In genomic region chr9:65574513-65575392, GRCm38 (mm10) we compare ENCODE assay signal across 10 mouse cellular contexts. TPM values are rescaled to one million over a fixed set of nuclear protein-coding genes. Genes with fewer than 3 reads are reported as not detected.
DNase-seq lines count a peak whose midpoint lies in the region; ATAC-seq and TF ChIP-seq lines count a peak whose summit lies in the region.
"Had no signal": no experiment of that assay in that cellular context is flagged by ENCODE, and none has a peak within 500 bp of the region (broad histone marks: within the 10 kb centered on the region; RNA-seq: fewer than 3 reads in every experiment).

No protein-coding gene starts in this region.

- H3K4me1 ChIP-seq in lung, embryonic 14.5 days (ENCODE audit: insufficient read depth), result peaks cover 33% of the 10 kb centered on the region
- H3K4me1 ChIP-seq in lung, postnatal 0 days (ENCODE audit: insufficient read depth, low read depth, low read length), result peaks cover 7% of the 10 kb centered on the region
- H3K4me1 ChIP-seq in heart, postnatal 0 days (ENCODE audit: control insufficient read depth, insufficient read depth), result peaks cover 27% of the 10 kb centered on the region
- peaks cover 30% of the 10 kb centered on the region for H3K4me1 ChIP-seq in stomach, embryonic 14.5 days (ENCODE audit: control insufficient read depth, insufficient read depth, low read length)

- no peaks in the 10 kb centered on the region for H3K9me3 ChIP-seq in lung, embryonic 14.5 days (ENCODE audit: low read depth, low read length)
- no peaks in the 10 kb centered on the region for H3K9me3 ChIP-seq in lung, postnatal 0 days (ENCODE audit: low read length)
- H3K9me3 ChIP-seq in heart, postnatal 0 days (replicated peaks; ENCODE audit: control insufficient read depth, low read length), result no peaks in the 10 kb centered on the region
- H3K9me3 ChIP-seq in stomach, embryonic 14.5 days (ENCODE audit: control insufficient read depth, low read depth, low read length), result no peaks in the 10 kb centered on the region
- H3K9me3 ChIP-seq: hindbrain, embryonic 15.5 days; limb, embryonic 13.5 days had no signal

- H3K4me3 ChIP-seq in gastrocnemius, adult 2 months, result peak overlapping the region; percentile 21; the same call in 1 of the 2 replicates
- no peak overlapping the region for H3K4me3 ChIP-seq in lung, embryonic 14.5 days (ENCODE audit: low read depth, low read length)
- H3K4me3 ChIP-seq in lung, postnatal 0 days (ENCODE audit: low read depth, low read length), result no peak overlapping the region
- H3K4me3 ChIP-seq in heart, postnatal 0 days (ENCODE audit: low read depth, low read length), result no peak overlapping the region
- no peak overlapping the region for H3K4me3 ChIP-seq in stomach, embryonic 14.5 days (ENCODE audit: low read depth, low read length)
- H3K4me3 ChIP-seq: hindbrain, embryonic 15.5 days; limb, embryonic 13.5 days had no signal

- 79% methylated on average over 11 of the region's 11 CpGs for WGBS in lung, embryonic 14.5 days
- WGBS in lung, postnatal 0 days, result 80% methylated on average over 11 of the region's 11 CpGs
- WGBS in heart, postnatal 0 days, result 57% methylated on average over 11 of the region's 11 CpGs
- 83% methylated on average over 11 of the region's 11 CpGs for WGBS in stomach, embryonic 14.5 days

- peak overlapping the region; percentile 79 for H3K27ac ChIP-seq in gastrocnemius, adult 2 months
- H3K27ac ChIP-seq in lung, embryonic 14.5 days (ENCODE audit: low read depth), result peak overlapping the region; percentile 63
- H3K27ac ChIP-seq in lung, postnatal 0 days (ENCODE audit: low read length), result no peak overlapping the region
- H3K27ac ChIP-seq in heart, postnatal 0 days (ENCODE audit: low read depth), result peak overlapping the region; percentile 76
- peak overlapping the region; percentile 36; the same call in 1 of the 2 replicates for H3K27ac ChIP-seq in stomach, embryonic 14.5 days (ENCODE audit: low read length)
- H3K27ac ChIP-seq: hindbrain, embryonic 15.5 days; limb, embryonic 13.5 days had no signal

- no peak for TF ChIP-seq EP300 in lung, postnatal 0 days (IDR thresholded peaks at IDR 0.05)
- TF ChIP-seq EP300 in heart, postnatal 0 days (IDR thresholded peaks at IDR 0.05; ENCODE audit: low read depth), result no peak

- TF ChIP-seq CTCF in gastrocnemius, adult 2 months (IDR thresholded peaks at IDR 0.05), result no peak
- TF ChIP-seq CTCF in lung, embryonic 14.5 days (IDR thresholded peaks at IDR 0.05; ENCODE audit: low read depth), result no peak
- TF ChIP-seq CTCF in lung, postnatal 0 days (IDR thresholded peaks at IDR 0.05), result no peak
- TF ChIP-seq CTCF in heart, postnatal 0 days (IDR thresholded peaks at IDR 0.05; ENCODE audit: low read depth), result no peak

- ATAC-seq in lung, embryonic 14.5 days (ENCODE audit: insufficient read depth), result no peak
- no peak for ATAC-seq in lung, postnatal 0 days
- no peak; the same call in 1 of the 2 replicates for ATAC-seq in heart, postnatal 0 days (ENCODE audit: insufficient read depth, low read depth)
- ATAC-seq in stomach, embryonic 14.5 days (ENCODE audit: insufficient number of reproducible peaks, insufficient read depth, low FRiP score, low read depth), result no peak

- no peaks in the 10 kb centered on the region for H3K27me3 ChIP-seq in lung, embryonic 14.5 days (ENCODE audit: insufficient read depth, low read length)
- no peaks in the 10 kb centered on the region for H3K27me3 ChIP-seq in lung, postnatal 0 days (replicated peaks; ENCODE audit: insufficient read depth, low read length)
- H3K27me3 ChIP-seq in heart, postnatal 0 days (ENCODE audit: control insufficient read depth, insufficient read depth, low read length), result no peaks in the 10 kb centered on the region
- H3K27me3 ChIP-seq in stomach, embryonic 14.5 days (ENCODE audit: control insufficient read depth, insufficient read depth, low read length), result no peaks in the 10 kb centered on the region
- H3K27me3 ChIP-seq: hindbrain, embryonic 15.5 days; limb, embryonic 13.5 days had no signal

- intact Hi-C loops in gastrocnemius, adult 2 months (cut with DNase I), result loop anchor here (5.0 kb wide), 1 partner anchor 32 kb away; no protein-coding TSS in a partner anchor

- no peak for DNase-seq in gastrocnemius, adult 2 months
- DNase-seq in gastrocnemius, postnatal 10 days, result no peak
- no peak for DNase-seq in lung, embryonic 14.5 days
- no peak for DNase-seq in lung, postnatal 0 days (ENCODE audit: low spot score)
- no peak for DNase-seq in heart, postnatal 0 days (ENCODE audit: low spot score)
- DNase-seq in testis, postnatal 10 days (ENCODE audit: low spot score), result no peak
- DNase-seq in right cerebral cortex, postnatal 36 days (ENCODE audit: low spot score in 2 of 2), result no peak

- H3K4me2 ChIP-seq in lung, embryonic 14.5 days, result no peak overlapping the region
- no peak overlapping the region for H3K4me2 ChIP-seq in lung, postnatal 0 days (replicated peaks; ENCODE audit: low read depth, low read length)
- no peak overlapping the region for H3K4me2 ChIP-seq in heart, postnatal 0 days (ENCODE audit: low read depth, low read length)
- H3K4me2 ChIP-seq in stomach, embryonic 14.5 days (replicated peaks; ENCODE audit: low read depth, low read length), result no peak overlapping the region
- H3K4me2 ChIP-seq: hindbrain, embryonic 15.5 days; limb, embryonic 13.5 days had no signal

- H3K9ac ChIP-seq in lung, embryonic 14.5 days, result no peak overlapping the region
- no peak overlapping the region for H3K9ac ChIP-seq in lung, postnatal 0 days (replicated peaks; ENCODE audit: low read depth)
- no peak overlapping the region for H3K9ac ChIP-seq in heart, postnatal 0 days (replicated peaks; ENCODE audit: low read depth, low read length)
- no peak overlapping the region for H3K9ac ChIP-seq in stomach, embryonic 14.5 days (replicated peaks; ENCODE audit: low read depth, low read length)
- H3K9ac ChIP-seq: hindbrain, embryonic 15.5 days; limb, embryonic 13.5 days had no signal

- peaks cover 13% of the 10 kb centered on the region; the same call in 1 of the 2 replicates for H3K36me3 ChIP-seq in lung, embryonic 14.5 days (ENCODE audit: insufficient read depth)
- H3K36me3 ChIP-seq in lung, postnatal 0 days (ENCODE audit: insufficient read depth, low read length), result peaks cover 9% of the 10 kb centered on the region; the same call in 1 of the 2 replicates
- peaks cover 17% of the 10 kb centered on the region for H3K36me3 ChIP-seq in heart, postnatal 0 days (replicated peaks; ENCODE audit: control insufficient read depth, insufficient read depth, low read length)
- H3K36me3 ChIP-seq in stomach, embryonic 14.5 days (ENCODE audit: control insufficient read depth, insufficient read depth, low read length), result peaks cover 6% of the 10 kb centered on the region

RNA-seq across cellular contexts. Expression of gene Plekho2, which starts 5.1 kb away (rescaled TPM):
- 1 to 10 TPM; 4.4 to 4.5 TPM for total RNA-seq in gastrocnemius, adult 2 months (2021)
- 10 to 100 TPM; 11.4 to 17.3 TPM for total RNA-seq in gastrocnemius, postnatal 10 days (2021)
- polyA plus RNA-seq in lung, embryonic 14.5 days (2014; fragmentation: Nextera tagmentation; extraction: Ambion mirVana), result 20.9 and 21.8 TPM in 2 replicates
- 20.3 and 21.1 TPM in 2 replicates for polyA plus RNA-seq in lung, postnatal 0 days (2015; fragmentation: Nextera tagmentation; extraction: Ambion mirVana)
- total RNA-seq in heart, postnatal 0 days (2014; rRNA removed; ENCODE audit: low replicate concordance), result 12.8 and 21.0 TPM in 2 replicates
- polyA plus RNA-seq in heart, postnatal 0 days (2015; fragmentation: Nextera tagmentation; extraction: Ambion mirVana), result 7.6 and 8.3 TPM in 2 replicates
- polyA plus RNA-seq in stomach, embryonic 14.5 days (2014; fragmentation: Nextera tagmentation; extraction: Ambion mirVana), result 17.2 and 21.2 TPM in 2 replicates

RNA-seq across cellular contexts. Expression of gene Pif1, which starts 12.2 kb away (rescaled TPM):
- total RNA-seq in gastrocnemius, adult 2 months (2021), result not detected
- total RNA-seq in gastrocnemius, postnatal 10 days (2021), result 1 to 10 TPM in 1 of 2 experiments, under 1 TPM in 1; 0.92 to 1.4 TPM
- polyA plus RNA-seq in lung, embryonic 14.5 days (2014; fragmentation: Nextera tagmentation; extraction: Ambion mirVana), result 16.1 and 18.4 TPM in 2 replicates
- polyA plus RNA-seq in lung, postnatal 0 days (2015; fragmentation: Nextera tagmentation; extraction: Ambion mirVana), result 0.56 and 0.87 TPM in 2 replicates
- total RNA-seq in heart, postnatal 0 days (2014; rRNA removed; ENCODE audit: low replicate concordance), result 7.1 and 32.7 TPM in 2 replicates
- 2.5 and 2.6 TPM in 2 replicates for polyA plus RNA-seq in heart, postnatal 0 days (2015; fragmentation: Nextera tagmentation; extraction: Ambion mirVana)
- 9.9 and 11.0 TPM in 2 replicates for polyA plus RNA-seq in stomach, embryonic 14.5 days (2014; fragmentation: Nextera tagmentation; extraction: Ambion mirVana)

RNA-seq across cellular contexts. Expression of gene Rbpms2, which starts 54.7 kb away (rescaled TPM):
- 1 to 10 TPM in 1 of 2 experiments, under 1 TPM in 1; 0.99 to 1.8 TPM for total RNA-seq in gastrocnemius, adult 2 months (2021)
- 1 to 10 TPM; 2.4 to 4.0 TPM for total RNA-seq in gastrocnemius, postnatal 10 days (2021)
- polyA plus RNA-seq in lung, embryonic 14.5 days (2014; fragmentation: Nextera tagmentation; extraction: Ambion mirVana), result 20.3 and 25.3 TPM in 2 replicates
- 6.1 and 6.5 TPM in 2 replicates for polyA plus RNA-seq in lung, postnatal 0 days (2015; fragmentation: Nextera tagmentation; extraction: Ambion mirVana)
- 94.5 and 121 TPM in 2 replicates for total RNA-seq in heart, postnatal 0 days (2014; rRNA removed; ENCODE audit: low replicate concordance)
- 108 and 117 TPM in 2 replicates for polyA plus RNA-seq in heart, postnatal 0 days (2015; fragmentation: Nextera tagmentation; extraction: Ambion mirVana)
- 28.2 and 32.5 TPM in 2 replicates for polyA plus RNA-seq in stomach, embryonic 14.5 days (2014; fragmentation: Nextera tagmentation; extraction: Ambion mirVana)

RNA-seq across cellular contexts. Expression of gene Ankdd1a, which starts 54.8 kb away (rescaled TPM):
- not detected for total RNA-seq in gastrocnemius, adult 2 months (2021)
- not detected for total RNA-seq in gastrocnemius, postnatal 10 days (2021)
- 0.12 TPM in 1 of 2 replicates, not detected in the other for polyA plus RNA-seq in lung, embryonic 14.5 days (2014; fragmentation: Nextera tagmentation; extraction: Ambion mirVana)
- polyA plus RNA-seq in lung, postnatal 0 days (2015; fragmentation: Nextera tagmentation; extraction: Ambion mirVana), result not detected in 2 replicates
- total RNA-seq in heart, postnatal 0 days (2014; rRNA removed; ENCODE audit: low replicate concordance), result not detected in 2 replicates
- polyA plus RNA-seq in heart, postnatal 0 days (2015; fragmentation: Nextera tagmentation; extraction: Ambion mirVana), result not detected in 2 replicates
- not detected in 2 replicates for polyA plus RNA-seq in stomach, embryonic 14.5 days (2014; fragmentation: Nextera tagmentation; extraction: Ambion mirVana)
- polyA plus RNA-seq: limb, embryonic 13.5 days had no signal
